Mouse (Mus musculus): ENCODE measurements around the gene 9830107B12Rik. TPM values are rescaled to one million over a fixed set of nuclear protein-coding genes. Genes with fewer than 3 reads are reported as not detected.
"Not testable (repeated sequence)": the region's sequence is repeated elsewhere in the genome, so short reads cannot be mapped to it uniquely, and the experiment has no call there.

9830107B12Rik gene
- polyA plus RNA-seq (2014; fragmentation: Nextera tagmentation; extraction: Ambion mirVana), result not detected in 2 replicates

GRCm38 (mm10) chr17:48146120-48146519, at the start of gene 9830107B12Rik:
Gene 9830107B12Rik (minus strand): TSS chr17:48146268.
- no peak for DNase-seq (ENCODE audit: low spot score)
- no peaks in the 10 kb centered on the region for H3K4me1 ChIP-seq (replicated peaks; ENCODE audit: control insufficient read depth, insufficient read depth, low read length)
- no peak for ATAC-seq (ENCODE audit: low FRiP score)

GRCm38 (mm10) chr17:48192366-48192765, 46.3 kb upstream of the 9830107B12Rik start:
- no peaks in the 10 kb centered on the region for H3K36me3 ChIP-seq (replicated peaks; ENCODE audit: control insufficient read depth, insufficient read depth)
- ATAC-seq (ENCODE audit: low FRiP score), result no peak
- no peak overlapping the region for H3K27ac ChIP-seq
- no peak overlapping the region for H3K4me2 ChIP-seq (replicated peaks)
- no peak for DNase-seq (ENCODE audit: low spot score)
- no peaks in the 10 kb centered on the region for H3K9me3 ChIP-seq (ENCODE audit: control insufficient read depth, low read length)
- H3K4me1 ChIP-seq (replicated peaks; ENCODE audit: control insufficient read depth, insufficient read depth, low read length), result no peaks in the 10 kb centered on the region
- H3K4me3 ChIP-seq (replicated peaks; ENCODE audit: low read length), result no peak overlapping the region
- no peak overlapping the region for H3K9ac ChIP-seq
- no peaks in the 10 kb centered on the region for H3K27me3 ChIP-seq (ENCODE audit: control insufficient read depth, insufficient read depth, low read length)
- WGBS, result 86% methylated on average over 2 of the region's 2 CpGs

More at GRCm38 (mm10) chr17:48146120-48146519, at the start of gene 9830107B12Rik:
- no peaks in the 10 kb centered on the region for H3K9me3 ChIP-seq (ENCODE audit: control insufficient read depth, low read length)
- H3K27me3 ChIP-seq (ENCODE audit: control insufficient read depth, insufficient read depth, low read length), result no peaks in the 10 kb centered on the region
- no peak within 1 kb of the TSS for H3K9ac ChIP-seq
- WGBS, result 81% methylated on average over 3 of the region's 3 CpGs
- H3K4me3 ChIP-seq (replicated peaks; ENCODE audit: low read length), result no peak within 1 kb of the TSS
- no peaks in the 10 kb centered on the region for H3K36me3 ChIP-seq (replicated peaks; ENCODE audit: control insufficient read depth, insufficient read depth)
- no peak within 1 kb of the TSS for H3K4me2 ChIP-seq (replicated peaks)
- H3K27ac ChIP-seq, result no peak within 1 kb of the TSS

- Histone ChIP-seq H3K4me1 (replicated peaks; ENCODE audit: control insufficient read depth, insufficient read depth, low read length) (no peaks in the 10 kb centered on the region), H3K4me2 (replicated peaks) (no peak overlapping the region), H3K27ac (no peak overlapping the region), H3K27me3 (ENCODE audit: control insufficient read depth, insufficient read depth, low read length) (no peaks in the 10 kb centered on the region), H3K36me3 (replicated peaks; ENCODE audit: control insufficient read depth, insufficient read depth) (no peaks in the 10 kb centered on the region), H3K9me3 (ENCODE audit: control insufficient read depth, low read length) (no peaks in the 10 kb centered on the region), H3K4me3 (replicated peaks; ENCODE audit: low read length) (no peak overlapping the region), H3K9ac (no peak overlapping the region)
- DNase-seq (ENCODE audit: low spot score) (no peak), ATAC-seq (ENCODE audit: low FRiP score) (no peak)
- 79% methylated on average over 5 of the region's 5 CpGs for WGBS
Observed at GRCm38 (mm10) chr17:48185252-48185651, 39.2 kb upstream of the 9830107B12Rik start.

GRCm38 (mm10) chr17:48167103-48167502, 21.0 kb upstream of the 9830107B12Rik start, which contains the start of gene A530064D06Rik:
Gene A530064D06Rik (minus strand): TSS chr17:48167275.
- ATAC-seq (ENCODE audit: low FRiP score); H3K27ac ChIP-seq; H3K9me3 ChIP-seq (ENCODE audit: control insufficient read depth, low read length); H3K4me3 ChIP-seq (replicated peaks; ENCODE audit: low read length); H3K4me1 ChIP-seq (replicated peaks; ENCODE audit: control insufficient read depth, insufficient read depth, low read length); H3K27me3 ChIP-seq (ENCODE audit: control insufficient read depth, insufficient read depth, low read length); H3K36me3 ChIP-seq (replicated peaks; ENCODE audit: control insufficient read depth, insufficient read depth); H3K9ac ChIP-seq; DNase-seq (ENCODE audit: low spot score); H3K4me2 ChIP-seq (replicated peaks): not testable (repeated sequence)
- 79% methylated on average over 2 of the region's 2 CpGs for WGBS

- H3K36me3 ChIP-seq (replicated peaks; ENCODE audit: control insufficient read depth, insufficient read depth), result no peaks in the 10 kb centered on the region
- H3K4me3 ChIP-seq (replicated peaks; ENCODE audit: low read length), result no peak overlapping the region
- no peak for ATAC-seq (ENCODE audit: low FRiP score)
- H3K9ac ChIP-seq, result no peak overlapping the region
- H3K27ac ChIP-seq, result no peak overlapping the region
- H3K4me1 ChIP-seq (replicated peaks; ENCODE audit: control insufficient read depth, insufficient read depth, low read length), result no peaks in the 10 kb centered on the region
- H3K27me3 ChIP-seq (ENCODE audit: control insufficient read depth, insufficient read depth, low read length), result no peaks in the 10 kb centered on the region
- H3K9me3 ChIP-seq (ENCODE audit: control insufficient read depth, low read length), result peaks cover 7% of the 10 kb centered on the region; the same call in 1 of the 2 replicates
- WGBS, result 84% methylated on average over 1 of the region's 1 CpGs
- DNase-seq (ENCODE audit: low spot score), result no peak
- H3K4me2 ChIP-seq (replicated peaks), result no peak overlapping the region
Observed at GRCm38 (mm10) chr17:48157382-48158076, 11.5 kb upstream of the 9830107B12Rik start.

- Histone ChIP-seq H3K36me3 (replicated peaks; ENCODE audit: control insufficient read depth, insufficient read depth) (no peaks in the 10 kb centered on the region), H3K27me3 (ENCODE audit: control insufficient read depth, insufficient read depth, low read length) (no peaks in the 10 kb centered on the region), H3K9ac (no peak overlapping the region), H3K4me2 (replicated peaks) (no peak overlapping the region), H3K4me1 (replicated peaks; ENCODE audit: control insufficient read depth, insufficient read depth, low read length) (no peaks in the 10 kb centered on the region), H3K9me3 (ENCODE audit: control insufficient read depth, low read length) (no peaks in the 10 kb centered on the region), H3K27ac (no peak overlapping the region), H3K4me3 (replicated peaks; ENCODE audit: low read length) (no peak overlapping the region)
- ATAC-seq (ENCODE audit: low FRiP score) (no peak), DNase-seq (ENCODE audit: low spot score) (no peak)
- WGBS, result 91% methylated on average over 2 of the region's 2 CpGs
Observed at GRCm38 (mm10) chr17:48132810-48133209, 13.3 kb downstream of the 9830107B12Rik start.

- WGBS, result 94% methylated on average over 20 of the region's 20 CpGs
- Histone ChIP-seq H3K27me3 (ENCODE audit: control insufficient read depth, insufficient read depth, low read length) (no peaks in the 10 kb centered on the region), H3K9ac (no peak overlapping the region), H3K4me3 (replicated peaks; ENCODE audit: low read length) (no peak overlapping the region), H3K36me3 (replicated peaks; ENCODE audit: control insufficient read depth, insufficient read depth) (no peaks in the 10 kb centered on the region), H3K4me2 (replicated peaks) (no peak overlapping the region), H3K4me1 (replicated peaks; ENCODE audit: control insufficient read depth, insufficient read depth, low read length) (no peaks in the 10 kb centered on the region), H3K9me3 (ENCODE audit: control insufficient read depth, low read length) (no peaks in the 10 kb centered on the region), H3K27ac (no peak overlapping the region)
- DNase-seq (ENCODE audit: low spot score), result no peak
- ATAC-seq (ENCODE audit: low FRiP score), result no peak
Observed at GRCm38 (mm10) chr17:48120456-48120855, 25.6 kb downstream of the 9830107B12Rik start.

GRCm38 (mm10) chr17:48119656-48120055, 26.4 kb downstream of the 9830107B12Rik start:
- Histone ChIP-seq H3K9me3 (ENCODE audit: control insufficient read depth, low read length) (no peaks in the 10 kb centered on the region), H3K27me3 (ENCODE audit: control insufficient read depth, insufficient read depth, low read length) (no peaks in the 10 kb centered on the region), H3K4me2 (replicated peaks) (no peak overlapping the region), H3K4me1 (replicated peaks; ENCODE audit: control insufficient read depth, insufficient read depth, low read length) (no peaks in the 10 kb centered on the region), H3K4me3 (replicated peaks; ENCODE audit: low read length) (no peak overlapping the region), H3K27ac (no peak overlapping the region), H3K36me3 (replicated peaks; ENCODE audit: control insufficient read depth, insufficient read depth) (no peaks in the 10 kb centered on the region), H3K9ac (no peak overlapping the region)
- DNase-seq (ENCODE audit: low spot score) (peak; percentile 85), ATAC-seq (ENCODE audit: low FRiP score) (no peak)
- 28% methylated on average over 3 of the region's 3 CpGs for WGBS

GRCm38 (mm10) chr17:48118570-48118969, 27.5 kb downstream of the 9830107B12Rik start:
- H3K9me3 ChIP-seq (ENCODE audit: control insufficient read depth, low read length), result 0 out of 2 replicates have a peak, but pooled peaks cover 4% of the 10 kb centered on the region
- H3K4me2 ChIP-seq (replicated peaks), result no peak overlapping the region
- WGBS, result 76% methylated on average over 1 of the region's 1 CpGs

More at GRCm38 (mm10) chr17:48118570-48118969, 27.5 kb downstream of the 9830107B12Rik start:
- no peaks in the 10 kb centered on the region for H3K27me3 ChIP-seq (ENCODE audit: control insufficient read depth, insufficient read depth, low read length)
- no peak overlapping the region for H3K27ac ChIP-seq
- no peak overlapping the region for H3K9ac ChIP-seq
- ATAC-seq (ENCODE audit: low FRiP score) (no peak), DNase-seq (ENCODE audit: low spot score) (no peak)
- no peaks in the 10 kb centered on the region for H3K36me3 ChIP-seq (replicated peaks; ENCODE audit: control insufficient read depth, insufficient read depth)
- no peak overlapping the region for H3K4me3 ChIP-seq (replicated peaks; ENCODE audit: low read length)
- no peaks in the 10 kb centered on the region for H3K4me1 ChIP-seq (replicated peaks; ENCODE audit: control insufficient read depth, insufficient read depth, low read length)

Data from hindbrain, embryonic 14.5 days (tissue).